Mouse (Mus musculus) stomach, postnatal 0 days (tissue): ENCODE data around the gene Map2k2.

Source experiments
- CTCF ChIP-seq: IDR thresholded peaks from 2 replicates; pipeline ENCODE4 v1.5.1; 2016; ENCODE audit warnings: antibody characterized with exemption, low read depth, mild to moderate bottlenecking, moderate library complexity
- EP300 ChIP-seq: optimal IDR thresholded peaks from 2 replicates; pipeline ENCODE3; 2016; ENCODE audit warnings: antibody characterized with exemption

DNA sequence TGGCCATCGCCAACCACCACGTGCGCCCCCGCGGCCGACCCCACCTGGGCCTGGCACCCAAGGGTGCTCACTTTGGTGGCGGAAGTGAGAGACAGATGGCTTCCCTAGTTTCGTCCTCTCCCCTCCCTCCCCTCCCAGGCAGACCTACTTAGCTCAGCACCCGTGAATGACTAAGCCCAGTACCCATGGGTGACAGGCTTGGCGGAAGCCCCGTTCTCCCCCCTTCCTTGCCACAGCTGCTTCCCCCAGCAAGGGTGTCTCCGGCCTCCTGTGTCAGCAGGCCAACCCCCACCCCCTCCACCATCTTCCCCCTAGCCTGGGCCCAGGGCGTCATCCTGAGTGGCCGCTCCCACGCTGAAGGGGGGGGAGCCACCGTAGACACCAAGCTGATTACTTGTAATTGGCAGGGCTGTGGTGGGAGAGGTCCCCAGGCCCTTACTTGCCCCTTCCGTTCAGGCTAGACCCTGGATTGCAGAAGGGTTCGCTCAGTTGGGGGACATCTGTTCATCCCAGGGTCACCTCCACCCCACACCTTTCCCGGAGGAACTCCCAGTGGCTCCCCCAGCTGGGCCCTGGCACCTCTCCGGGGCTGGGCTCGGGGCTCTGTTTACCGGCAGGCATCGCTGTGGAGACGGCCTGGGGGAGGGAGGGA lies 32.5 kb downstream of the Map2k2 start:
- no peak for TF ChIP-seq EP300
- TF ChIP-seq CTCF = peak; percentile 29; the same call in 1 of the 2 replicates
